Mouse (Mus musculus): Measurements from ENCODE around the gene Vstm2a.

Gene Vstm2a

DNA sequence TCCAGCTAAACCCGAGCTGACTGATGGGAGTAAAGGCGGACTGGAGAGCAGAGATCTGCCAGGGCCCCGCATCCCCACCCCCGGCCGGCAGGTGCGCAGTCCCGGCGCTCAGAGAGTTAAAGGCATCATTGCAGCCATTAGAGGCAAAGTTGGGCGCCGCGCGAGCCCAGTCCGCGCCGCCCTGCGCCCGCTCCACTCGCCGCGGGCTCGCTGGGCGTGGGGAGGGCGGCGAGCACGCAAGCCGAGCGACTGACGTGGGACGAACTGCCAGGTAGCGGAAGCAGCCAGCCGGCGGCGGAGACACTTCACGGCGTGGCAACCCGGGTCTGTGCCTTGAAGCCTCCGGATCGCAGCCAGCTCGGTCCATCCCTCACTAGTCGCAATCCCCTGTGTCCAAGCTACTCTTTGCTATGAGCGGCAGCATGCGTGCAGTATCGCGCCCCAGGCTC is at the start of gene Vstm2a:
Gene Vstm2a, plus strand, starts transcription at position 252 of the 449 bp plus-strand sequence.
- DNase-seq (ENCODE audit: low read depth, low spot score) = no peak

DNA sequence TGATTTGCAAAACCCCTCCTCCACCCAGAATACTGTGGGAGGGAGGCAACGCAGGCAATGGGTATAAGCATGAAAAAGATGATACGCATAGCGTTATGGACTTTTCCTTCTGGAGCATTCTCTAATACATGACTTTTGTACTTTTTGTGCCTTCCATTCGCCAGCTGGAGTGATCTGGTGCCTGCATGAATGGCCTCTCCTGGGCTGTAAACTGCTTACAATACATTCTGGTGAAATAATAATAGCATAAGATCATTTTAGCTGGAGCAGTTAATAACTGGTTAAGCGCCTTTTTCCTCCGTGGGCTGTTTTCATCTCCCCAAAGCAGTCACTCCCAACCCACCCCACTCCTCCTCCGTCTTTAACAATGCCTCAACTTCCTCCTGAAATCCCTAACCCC is 513 bp upstream of the Vstm2a start:
- DNase-seq (ENCODE audit: low read depth, low spot score) = no peak

DNA sequence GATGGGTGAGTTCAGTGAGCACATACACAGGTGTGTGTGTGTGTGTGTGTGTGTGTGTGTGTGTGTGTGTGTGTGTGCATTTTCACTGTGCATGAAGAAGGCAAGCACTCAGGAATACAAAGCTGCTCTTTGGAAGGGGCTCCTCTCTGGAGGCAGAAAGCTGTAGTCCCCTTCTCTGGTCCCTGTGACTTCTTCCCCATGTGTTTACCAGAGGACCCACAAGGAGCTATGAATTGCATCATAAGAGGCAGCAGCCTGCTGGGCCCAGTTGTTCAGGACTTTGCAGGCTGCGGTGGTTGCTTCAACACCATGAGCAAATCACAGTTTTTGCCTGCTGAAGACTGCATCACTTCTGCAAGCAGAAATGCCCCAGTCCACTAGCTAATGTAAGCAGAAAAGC is 776 bp downstream of the Vstm2a start:
- DNase-seq (ENCODE audit: low read depth, low spot score) = no peak

DNA sequence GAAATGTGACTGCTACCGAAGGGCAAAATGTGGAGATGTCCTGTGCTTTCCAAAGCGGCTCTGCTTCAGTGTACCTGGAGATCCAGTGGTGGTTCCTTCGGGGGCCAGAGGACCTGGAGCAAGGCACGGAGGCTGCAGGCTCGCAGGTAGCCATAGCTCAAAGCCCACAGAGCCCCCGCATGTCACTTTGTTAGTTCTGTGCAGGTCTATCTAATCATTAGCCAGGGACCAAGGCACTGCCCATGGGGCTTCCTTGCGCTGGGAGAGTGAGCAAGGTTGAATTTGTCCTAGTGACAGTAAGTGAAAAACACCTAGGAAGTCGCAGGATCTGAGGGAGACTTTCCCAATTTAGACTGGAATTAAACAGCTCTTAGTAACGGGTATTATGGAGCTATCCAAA is 2.4 kb downstream of the Vstm2a start:
- DNase-seq (ENCODE audit: low read depth, low spot score) = no peak

DNA sequence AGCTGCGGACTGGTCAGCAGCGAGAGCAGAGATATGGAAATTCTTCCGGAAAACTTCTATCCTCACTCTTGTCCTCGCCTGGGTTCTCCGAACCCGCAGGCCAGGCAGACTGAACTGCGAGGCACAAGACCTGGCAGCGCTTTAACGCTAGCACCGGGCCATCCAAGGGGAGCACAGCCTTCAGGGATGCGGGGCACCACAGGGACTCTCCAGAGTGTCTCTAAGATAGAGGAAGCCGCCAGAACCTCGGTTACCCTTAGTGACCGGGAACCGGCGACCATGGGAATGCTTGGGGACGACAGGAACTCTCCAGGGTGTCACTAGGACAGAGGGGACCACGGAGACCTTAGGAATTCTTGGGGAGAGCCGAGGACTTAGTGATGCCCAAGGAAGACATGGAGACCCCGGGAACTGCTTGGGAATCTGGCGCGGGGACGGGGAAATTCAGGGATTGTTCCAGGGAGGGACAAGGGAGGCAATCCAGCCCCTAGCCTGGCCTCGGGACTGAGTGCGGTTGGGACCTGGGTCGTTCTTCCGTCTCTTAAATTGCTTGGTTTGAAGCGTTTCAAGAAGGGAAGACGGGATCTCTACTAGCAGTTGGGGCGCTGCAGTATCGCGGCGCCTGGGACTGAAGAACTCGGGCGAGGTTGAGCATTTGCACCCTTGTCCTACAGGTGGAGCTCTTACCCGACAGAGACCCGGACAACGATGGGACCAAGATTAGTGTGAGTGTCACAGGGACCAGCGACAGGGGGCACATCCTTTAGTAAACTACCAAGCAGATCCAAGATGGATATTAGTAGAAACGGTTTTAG is 3.4 kb downstream of the Vstm2a start:
- DNase-seq (ENCODE audit: low read depth, low spot score) = peak; percentile 12

DNA sequence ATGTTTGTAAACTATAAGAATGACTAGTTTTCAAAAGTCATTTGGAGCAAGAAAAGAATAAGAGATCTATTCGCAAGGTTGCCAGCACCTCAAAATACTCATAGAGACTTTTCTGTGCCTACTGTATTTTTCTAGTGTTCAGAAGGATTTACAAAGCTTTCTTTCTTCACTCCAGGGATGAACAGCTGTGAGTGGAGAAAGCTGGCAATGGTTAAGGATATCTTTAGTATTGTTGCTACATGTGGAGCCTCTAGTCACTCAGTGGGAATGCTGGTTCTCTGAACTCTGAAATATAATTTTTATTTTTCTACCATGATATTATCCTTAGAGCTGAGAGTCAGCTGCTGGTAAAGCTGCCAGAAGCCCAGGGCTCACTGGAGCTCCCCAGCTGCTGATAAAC is 10.9 kb downstream of the Vstm2a start:
- DNase-seq (ENCODE audit: low read depth, low spot score) = no peak

DNA sequence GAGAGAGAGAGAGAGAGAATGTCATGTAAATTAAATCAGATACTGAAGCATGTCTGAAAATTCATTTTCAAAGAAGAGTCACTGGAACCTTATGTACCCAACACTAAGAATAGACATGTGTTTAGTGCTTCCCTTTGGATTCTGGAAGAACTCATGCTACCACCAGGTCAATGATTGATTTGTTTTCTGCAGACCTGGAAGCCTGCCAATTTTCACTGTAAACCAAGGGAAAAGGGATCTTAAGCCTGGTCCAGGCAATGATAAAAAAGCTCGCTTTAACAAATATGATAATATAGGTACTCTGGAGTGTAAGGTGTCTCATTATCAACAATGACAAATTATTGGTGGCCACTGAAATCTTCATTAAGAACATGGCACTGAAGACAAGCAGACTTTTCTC is 32.9 kb downstream of the Vstm2a start:
- no peak for DNase-seq (ENCODE audit: low read depth, low spot score)

DNA sequence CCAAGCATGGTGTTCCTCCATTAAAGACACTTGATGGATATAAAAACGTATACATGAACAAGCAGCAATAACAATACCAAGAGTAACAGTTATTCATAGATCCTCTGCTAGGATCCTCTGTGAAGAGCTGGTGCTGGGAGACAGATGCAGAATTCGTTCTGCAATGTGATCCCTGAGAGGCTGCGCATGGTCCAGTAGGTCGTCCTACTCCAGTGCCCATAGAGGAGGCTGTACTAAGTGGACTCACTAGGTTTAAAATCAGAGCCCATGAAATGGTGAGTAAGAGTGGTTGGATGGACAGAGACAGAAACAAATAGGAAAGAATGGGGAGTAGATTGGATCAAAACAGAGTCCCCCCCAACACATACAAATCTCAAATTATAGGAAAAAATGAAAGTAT is 35.4 kb downstream of the Vstm2a start:
- no peak for DNase-seq (ENCODE audit: low read depth, low spot score)

DNA sequence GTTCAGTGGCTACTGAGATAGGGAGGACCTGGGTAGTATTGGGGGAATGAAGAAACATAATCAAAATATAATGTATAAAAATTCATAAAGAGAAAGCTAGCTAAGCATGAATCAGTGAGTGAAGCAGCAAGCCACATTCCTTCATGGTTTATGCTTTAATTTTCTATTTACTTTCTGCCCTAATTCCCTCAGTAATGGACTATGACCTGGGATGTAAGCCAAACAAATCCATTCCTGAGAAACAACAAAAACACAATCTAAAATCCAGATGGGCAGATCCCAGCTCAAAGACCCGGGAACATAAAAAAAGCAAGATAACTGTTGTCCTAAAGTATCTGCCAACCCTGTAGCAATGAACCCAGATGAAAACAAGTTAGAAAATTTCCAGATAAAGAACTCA is 39.0 kb downstream of the Vstm2a start:
- DNase-seq (ENCODE audit: low read depth, low spot score) = no peak

DNA sequence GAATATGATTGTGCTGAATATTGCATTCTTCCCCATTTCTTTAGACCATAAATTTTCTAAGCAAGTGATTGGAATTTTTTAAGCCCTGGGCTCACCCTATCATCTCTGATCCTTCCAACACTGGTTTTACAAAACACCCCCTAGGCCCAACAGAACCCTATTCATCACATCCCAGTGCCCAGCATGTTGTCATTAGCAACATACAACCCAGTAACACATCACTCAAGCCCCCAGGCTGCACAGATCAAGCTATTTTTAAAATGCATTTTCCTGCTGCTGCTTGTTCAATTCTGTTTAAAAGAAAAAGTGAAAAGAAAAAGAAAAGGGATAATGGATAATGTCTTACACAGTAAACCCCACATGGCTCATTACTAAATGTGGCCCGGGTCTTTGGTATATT is 42.0 kb downstream of the Vstm2a start:
- DNase-seq (ENCODE audit: low read depth, low spot score) = no peak

DNA sequence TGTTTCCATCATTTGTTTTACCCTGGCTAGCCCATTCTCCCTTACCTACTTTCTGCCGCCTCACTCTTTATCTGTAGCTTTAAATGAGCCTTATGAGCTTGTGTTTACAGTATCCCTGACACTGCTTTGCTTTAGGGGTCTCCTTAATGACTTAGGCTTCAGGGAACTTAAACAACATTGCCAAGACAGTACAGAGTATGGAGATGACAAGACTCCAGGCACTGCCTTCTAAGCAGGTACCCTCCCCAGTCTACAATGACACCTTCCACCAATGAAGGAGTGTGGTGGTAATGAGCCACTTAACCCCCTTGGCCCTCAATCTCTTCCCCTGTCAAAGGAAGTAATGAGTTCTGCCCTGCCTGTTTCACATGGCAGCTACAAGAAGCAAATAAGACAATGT is 42.4 kb downstream of the Vstm2a start:
- DNase-seq (ENCODE audit: low read depth, low spot score) = no peak

DNA sequence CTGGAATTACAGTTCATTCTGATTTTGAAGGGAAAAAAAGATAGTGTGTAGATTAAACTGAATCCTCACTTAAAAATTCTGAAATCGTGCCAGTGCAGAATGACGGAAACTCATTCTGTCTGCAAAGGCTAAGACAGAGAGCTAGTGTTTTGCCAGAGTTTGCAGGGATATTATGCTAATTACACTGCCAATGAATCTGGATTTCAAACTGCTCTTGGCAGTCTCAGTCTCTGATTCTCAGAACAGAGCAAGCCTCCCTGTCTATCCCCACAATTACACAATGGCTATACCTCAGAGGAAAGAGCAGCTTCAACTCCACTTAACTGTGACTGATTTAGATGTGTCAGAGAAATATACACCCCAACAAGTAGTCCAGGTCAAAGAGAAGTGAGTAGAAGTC is 43.2 kb downstream of the Vstm2a start:
- no peak for DNase-seq (ENCODE audit: low read depth, low spot score)

DNA sequence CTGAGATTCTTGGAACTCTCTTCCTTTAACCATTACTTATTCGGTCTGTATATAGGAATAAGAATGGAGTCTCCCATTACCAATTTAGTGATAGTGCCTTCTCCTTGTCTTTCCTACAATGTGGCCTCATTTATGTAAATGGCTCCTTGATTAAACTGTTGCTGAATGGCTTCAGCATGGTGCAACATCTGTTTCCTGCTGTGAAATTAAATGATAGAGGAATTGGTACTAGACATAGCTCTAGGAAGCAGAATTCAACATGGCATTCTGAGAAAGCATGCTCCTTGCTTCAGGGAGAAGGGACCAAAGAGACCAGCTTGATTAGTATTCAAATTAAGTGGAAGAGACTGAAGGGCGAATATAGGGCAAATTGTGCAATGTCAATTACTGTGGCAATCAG is 57.6 kb downstream of the Vstm2a start:
- no peak for DNase-seq (ENCODE audit: low read depth, low spot score)

DNA sequence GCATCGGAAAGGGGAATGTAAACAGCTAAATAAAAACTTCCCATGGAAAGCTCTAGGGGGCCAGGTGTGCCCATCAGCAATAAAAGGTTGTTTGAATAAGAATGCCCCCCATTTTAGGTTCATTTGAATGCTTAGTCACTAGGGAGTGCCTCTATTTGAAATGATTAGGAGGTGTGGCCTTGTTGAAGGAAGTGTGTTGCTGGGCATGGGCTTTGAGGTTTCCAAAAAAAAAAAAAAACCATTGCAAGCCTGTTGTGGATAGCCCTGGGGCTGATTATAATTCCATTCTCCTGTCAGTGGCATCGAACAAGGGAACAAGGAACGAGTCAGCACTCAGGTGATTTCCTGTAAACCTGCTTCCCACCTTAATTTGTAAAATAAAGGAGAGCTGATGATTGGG is 87.7 kb downstream of the Vstm2a start:
- DNase-seq (ENCODE audit: low read depth, low spot score) = no peak

DNA sequence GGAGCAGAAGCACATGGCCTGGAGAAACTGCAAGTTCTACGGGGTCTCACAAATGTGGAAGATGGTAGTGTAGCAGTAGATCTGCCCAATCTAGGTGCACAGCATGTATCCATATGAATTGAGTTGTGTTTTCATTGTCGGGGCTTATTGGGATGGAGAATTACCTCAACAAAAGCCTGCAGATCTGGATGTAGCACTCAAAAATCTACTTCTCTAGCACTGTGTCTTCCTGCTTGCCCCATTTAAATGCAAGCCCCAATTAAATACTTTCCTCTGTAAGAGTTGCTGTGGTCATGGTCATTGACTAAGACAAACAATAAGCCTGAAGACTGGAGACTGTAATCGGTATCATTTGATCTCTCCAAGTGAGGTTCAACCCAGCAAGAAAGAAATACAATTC is 88.2 kb downstream of the Vstm2a start:
- DNase-seq (ENCODE audit: low read depth, low spot score) = no peak

DNA sequence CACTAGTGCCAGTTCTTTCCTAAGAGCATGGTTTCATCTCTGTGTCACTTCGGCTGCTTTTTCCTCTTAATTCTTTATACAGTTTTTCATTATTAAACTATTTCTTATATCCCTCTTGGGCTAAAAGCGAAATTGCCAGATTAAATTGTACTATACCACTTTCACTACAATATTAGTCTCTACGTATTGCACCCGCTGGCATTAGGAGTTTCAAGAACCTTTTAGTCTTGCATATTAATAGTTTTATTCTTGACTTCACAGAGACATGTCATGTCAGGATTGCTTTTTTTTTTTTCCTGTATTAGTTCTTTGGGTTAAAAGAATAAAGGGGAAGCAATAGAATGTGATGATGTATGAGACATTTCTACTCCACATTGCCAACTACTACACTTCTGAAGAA is 94.4 kb downstream of the Vstm2a start:
- no peak for DNase-seq (ENCODE audit: low read depth, low spot score)

DNA sequence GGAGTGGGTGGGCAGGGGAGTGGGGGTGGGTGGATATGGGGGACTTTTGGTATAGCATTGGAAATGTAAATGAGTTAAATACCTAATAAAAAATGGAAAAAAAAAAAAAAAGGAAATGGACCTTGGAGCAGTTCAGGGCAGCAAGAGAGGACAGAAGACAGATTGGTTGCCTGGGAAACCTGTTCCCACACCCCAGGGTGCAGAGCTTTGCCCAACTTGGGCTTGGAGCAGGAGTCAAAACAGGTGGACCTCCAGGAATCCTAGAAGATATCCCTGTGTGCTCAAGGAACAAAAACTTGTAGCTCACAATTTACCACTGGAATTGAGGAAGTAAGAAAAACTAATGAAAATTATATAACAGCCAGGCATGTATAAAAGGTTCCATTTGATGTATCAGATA is 96.8 kb downstream of the Vstm2a start:
- DNase-seq (ENCODE audit: low read depth, low spot score) = no peak

DNA sequence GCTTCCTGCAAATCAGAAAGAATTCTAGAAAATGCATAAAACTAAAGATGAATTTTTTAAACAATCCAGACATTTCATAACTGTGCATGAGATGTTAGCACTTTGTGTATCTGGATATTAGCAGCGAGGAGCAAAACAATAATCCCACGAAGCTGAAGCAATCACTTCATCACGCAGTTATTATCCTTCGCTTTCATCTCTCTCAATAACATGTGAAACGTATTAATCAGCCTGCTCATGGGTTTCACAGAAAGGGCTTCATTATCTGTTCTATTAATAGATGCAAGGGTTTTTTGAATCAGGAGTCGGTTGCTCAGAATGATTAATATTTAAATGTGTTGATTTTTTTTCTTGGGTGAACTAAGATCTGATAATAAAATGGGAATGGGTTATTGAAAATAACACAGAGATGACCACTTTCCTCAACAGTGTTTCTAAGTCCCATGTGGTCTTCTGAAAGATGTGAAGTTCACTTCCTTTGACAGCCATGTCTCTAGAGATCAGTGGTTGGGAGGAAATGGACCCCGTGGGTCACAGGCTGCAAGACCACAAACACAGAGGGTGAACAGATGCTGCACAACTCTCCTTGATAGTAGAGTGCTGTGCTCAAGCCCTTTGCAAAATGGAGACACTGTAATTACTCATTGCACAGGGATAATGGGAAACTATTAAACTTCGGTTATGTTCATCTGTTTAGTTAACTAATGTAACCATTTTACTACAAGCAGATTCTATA is 109.5 kb downstream of the Vstm2a start:
- DNase-seq (ENCODE audit: low read depth, low spot score) = no peak

DNA sequence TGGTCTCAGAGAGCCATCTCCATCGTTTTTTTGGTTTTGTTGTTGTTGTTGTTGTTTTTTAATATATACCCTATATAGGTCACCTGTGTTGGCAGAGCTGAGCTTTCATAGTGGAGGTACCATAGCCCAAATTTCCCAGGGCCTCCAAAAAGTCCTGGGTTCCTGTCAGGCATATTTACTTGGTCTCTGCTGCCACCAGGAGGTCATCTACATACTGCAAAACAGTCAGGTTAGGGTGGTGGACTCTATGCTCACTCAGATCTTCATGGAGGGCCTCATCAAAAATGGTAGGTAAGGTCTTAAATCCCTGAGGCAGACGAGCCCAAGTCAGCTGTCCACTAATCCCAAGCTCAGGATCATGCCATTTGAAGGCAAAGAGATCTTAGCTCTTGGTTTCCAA is 146.1 kb downstream of the Vstm2a start:
- no peak for DNase-seq (ENCODE audit: low read depth, low spot score)

DNA sequence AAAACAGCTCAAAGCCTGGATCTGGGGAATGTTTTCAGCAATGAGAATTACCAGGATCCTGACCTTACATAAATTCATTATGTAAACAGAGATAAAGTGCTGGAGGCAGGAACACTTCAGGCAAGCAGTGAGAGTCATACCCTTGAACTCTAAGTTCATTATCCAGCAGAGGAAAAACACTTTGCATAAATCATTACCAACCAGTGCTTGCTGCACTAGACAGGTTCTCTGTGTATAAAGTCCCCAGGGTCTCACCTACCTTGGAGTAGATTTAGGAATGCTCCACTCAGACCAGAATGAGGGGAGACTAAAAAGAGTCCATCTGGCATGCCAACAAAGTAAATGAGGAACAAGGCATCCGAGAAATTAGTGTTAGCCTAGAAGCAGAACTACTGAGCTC is 154.2 kb downstream of the Vstm2a start:
- no peak for DNase-seq (ENCODE audit: low read depth, low spot score)

DNA sequence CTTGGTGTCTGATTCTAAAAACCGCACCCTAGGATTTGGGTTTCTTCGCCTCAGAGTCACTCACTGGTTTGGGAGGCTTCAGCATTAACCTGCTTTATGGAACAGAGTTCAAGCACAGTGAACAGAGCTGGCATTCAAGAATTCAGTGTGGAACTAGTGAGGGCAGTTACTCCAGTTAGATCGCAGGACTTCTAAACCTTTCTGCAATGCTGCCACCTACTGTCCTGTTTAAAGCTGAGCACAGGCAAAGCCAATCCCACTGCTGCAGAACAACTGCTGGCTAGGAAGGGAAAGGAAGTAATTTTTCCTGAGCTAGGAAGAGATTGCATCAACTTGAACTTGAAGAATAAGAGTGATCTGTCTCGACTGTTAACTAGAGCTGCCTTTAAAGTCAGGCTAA is 155.1 kb downstream of the Vstm2a start:
- peak; percentile 32 for DNase-seq (ENCODE audit: low read depth, low spot score)

DNA sequence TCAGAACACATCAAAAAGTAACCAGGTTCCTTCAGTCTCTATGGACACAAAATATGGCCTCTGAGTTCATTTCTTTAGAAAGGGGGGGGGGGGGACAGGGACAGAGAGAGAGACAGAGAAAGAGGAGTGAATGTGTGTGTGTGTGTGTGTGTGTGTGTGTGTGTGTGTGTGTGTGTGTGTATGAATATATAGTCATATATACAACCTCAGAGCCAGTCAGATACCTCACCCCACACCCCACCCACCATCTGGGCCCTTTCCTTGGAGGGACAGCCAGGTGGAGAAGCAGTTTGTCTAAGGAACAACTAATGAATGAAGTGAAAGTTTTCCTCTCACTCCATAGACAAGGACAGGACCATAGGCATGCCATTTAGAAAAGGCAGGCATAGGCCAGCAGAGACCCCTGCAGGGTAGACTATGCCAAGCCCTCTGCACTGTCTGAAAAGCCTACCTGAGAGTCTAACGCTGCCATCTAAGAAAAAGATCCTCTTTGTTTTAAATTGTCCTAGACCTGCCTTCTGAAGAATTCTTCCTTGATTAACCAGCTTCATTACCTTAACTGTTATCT is 155.6 kb downstream of the Vstm2a start:
- no peak for DNase-seq (ENCODE audit: low read depth, low spot score)
